Mouse (Mus musculus): ENCODE measurements around the gene Usp39.

Gene Usp39

DNA sequence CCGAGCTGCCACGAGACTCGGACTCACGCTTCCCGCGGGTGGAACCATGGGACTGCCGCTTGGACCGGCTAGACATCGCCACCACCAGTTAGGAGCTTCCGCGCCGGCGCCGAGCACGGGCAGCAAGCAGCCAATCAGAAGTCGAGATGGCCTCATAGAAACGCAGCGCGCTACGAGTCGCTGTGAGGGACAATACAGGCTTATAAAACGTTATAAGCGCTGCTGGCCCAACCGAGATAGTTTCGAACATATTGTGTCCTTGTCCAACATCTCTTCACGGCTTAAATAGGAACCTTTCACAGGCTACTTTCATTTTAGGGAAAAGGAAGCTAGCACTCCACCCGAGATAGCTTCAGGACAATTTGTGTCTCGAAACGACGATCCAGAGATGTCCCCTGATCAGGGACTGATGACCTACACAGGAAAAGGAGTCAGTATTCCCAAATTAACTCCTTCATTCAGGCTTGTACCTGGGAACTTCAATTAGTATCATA lies at the start of gene Usp39:
TSS of gene Usp39 (minus strand) at position 111 of the 494 bp plus-strand sequence.
- in situ Hi-C loops (cut with MboI, MseI), result loop anchor here (5.0 kb wide), 1 partner anchor 37 kb away; the partner anchor contains the start of gene Vamp5

DNA sequence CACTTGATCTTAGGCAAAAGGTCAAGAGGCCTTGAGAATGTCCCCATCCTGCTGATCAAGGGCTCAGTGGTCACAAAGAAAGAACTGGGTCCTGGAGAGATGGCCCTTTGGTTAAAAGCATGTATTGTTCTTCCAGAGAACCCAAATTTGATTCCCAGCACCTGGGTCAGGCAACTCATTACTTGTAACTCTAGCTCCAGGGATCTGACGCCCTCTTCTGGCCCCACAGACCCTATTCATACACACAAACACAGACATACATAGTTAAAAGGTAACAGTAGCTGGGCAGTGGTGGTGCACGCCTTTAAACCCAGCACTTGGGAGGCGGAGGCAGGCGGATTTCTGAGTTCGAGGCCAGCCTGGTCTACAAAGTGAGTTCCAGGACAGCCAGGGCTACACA lies 47.4 kb upstream of the Usp39 start:
- in situ Hi-C loops (cut with MboI, MseI), result no loop called here

DNA sequence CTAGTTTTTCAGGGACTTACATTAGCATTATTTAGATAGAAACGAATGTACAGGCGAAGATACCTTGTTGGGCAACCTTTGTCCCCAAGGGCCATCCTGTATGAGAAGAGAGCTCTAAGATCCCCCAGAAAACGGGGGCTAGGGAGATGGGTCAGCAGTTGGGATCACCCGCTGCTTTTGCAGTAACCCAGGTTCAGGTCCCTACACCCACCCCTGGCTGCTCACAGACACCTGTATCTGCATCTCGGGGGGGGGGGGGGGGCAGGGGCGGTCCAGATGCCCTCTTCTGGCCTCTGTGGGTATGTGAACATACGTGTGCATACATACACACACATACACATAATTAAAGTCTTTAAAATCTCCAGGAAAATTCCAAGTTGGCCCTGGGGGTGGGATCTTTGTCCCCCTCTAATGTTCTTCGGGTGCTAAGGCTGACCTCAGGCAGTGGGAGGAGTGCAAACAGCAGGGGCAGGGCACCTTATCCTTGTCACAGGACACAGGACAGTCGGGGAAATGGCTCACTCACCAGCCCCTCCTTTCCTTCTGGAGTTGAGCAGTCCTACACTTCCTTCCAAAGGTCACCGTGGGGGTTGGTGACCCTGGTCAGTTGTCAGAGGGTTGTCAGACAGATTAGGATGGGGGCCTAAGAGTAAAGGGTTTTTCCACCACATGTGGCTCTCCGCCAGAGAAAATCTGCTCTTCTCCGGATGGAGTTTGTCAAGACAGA lies 46.0 kb upstream of the Usp39 start:
- in situ Hi-C loops (cut with MboI, MseI), result no loop called here

DNA sequence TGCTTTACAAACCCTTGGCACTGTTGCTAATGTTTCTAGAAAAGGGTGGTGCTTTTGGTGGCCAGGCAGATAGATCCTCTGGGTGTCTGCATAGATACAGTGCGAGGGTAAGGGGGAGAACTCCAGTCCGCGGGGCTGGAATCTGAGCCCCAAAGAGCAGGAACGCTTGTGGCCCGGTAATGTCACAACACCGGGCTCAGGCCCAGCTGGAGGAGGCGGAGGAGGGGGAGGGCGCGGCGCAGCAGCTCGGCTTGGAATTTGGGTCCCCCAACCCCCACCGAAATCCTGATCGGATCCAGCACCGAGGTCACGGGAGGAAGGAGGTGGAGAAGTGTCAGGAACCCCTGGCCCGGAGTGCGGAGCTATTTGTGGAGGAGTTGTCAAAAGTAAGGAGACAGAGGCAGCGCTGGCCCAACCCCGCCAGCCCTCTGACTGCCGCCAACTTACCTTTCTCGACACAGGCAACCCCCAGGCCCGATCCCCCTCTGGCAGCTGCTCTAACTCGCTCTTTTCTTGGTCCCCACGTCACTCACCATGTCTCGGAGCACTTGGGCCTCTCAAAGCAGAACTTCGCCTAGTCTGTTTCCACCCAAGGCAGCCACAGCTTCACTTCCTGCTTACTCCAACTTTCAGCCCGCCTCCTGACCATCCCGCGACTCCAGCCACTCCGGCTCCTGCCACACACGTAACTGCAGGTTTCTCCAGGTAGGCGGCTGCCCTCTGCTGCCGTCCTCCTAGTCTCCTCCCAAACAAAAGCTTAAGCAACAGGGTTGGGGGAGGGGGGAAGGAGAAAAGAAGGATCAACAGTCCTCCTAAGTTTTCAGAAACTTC lies 45.2 kb upstream of the Usp39 start, which contains the start of gene Vamp8:
TSS of gene Vamp8 (minus strand) at position 763 of the 831 bp plus-strand sequence.
- in situ Hi-C loops (cut with MboI, MseI), result loop anchor here (10.0 kb wide), 1 partner anchor 585 kb away; no protein-coding TSS in a partner anchor

DNA sequence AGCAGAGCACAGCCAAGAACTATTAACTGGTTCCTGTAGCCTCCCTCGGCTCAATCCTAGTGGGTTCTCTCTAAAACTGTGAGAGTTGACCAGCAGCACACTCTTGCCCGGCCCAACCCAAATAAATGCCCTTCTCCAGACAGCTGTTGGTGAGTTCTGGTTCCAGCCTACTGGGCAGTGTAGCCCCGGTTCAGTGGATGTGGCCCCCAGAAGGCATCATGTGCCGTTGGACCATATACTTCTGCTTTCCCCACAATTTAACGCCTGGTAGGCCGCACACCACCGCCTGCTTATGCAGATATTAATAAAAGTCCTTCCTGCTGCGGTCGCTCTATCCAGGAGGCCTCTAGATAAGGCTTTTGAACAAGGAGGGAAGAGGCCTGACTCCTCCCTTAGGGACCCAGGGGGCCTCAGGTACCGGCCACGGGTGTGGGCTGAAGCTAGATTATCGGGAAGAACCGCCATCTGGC lies 44.5 kb upstream of the Usp39 start:
- in situ Hi-C loops (cut with MboI, MseI), result loop anchor here (10.0 kb wide), 1 partner anchor 585 kb away; no protein-coding TSS in a partner anchor

DNA sequence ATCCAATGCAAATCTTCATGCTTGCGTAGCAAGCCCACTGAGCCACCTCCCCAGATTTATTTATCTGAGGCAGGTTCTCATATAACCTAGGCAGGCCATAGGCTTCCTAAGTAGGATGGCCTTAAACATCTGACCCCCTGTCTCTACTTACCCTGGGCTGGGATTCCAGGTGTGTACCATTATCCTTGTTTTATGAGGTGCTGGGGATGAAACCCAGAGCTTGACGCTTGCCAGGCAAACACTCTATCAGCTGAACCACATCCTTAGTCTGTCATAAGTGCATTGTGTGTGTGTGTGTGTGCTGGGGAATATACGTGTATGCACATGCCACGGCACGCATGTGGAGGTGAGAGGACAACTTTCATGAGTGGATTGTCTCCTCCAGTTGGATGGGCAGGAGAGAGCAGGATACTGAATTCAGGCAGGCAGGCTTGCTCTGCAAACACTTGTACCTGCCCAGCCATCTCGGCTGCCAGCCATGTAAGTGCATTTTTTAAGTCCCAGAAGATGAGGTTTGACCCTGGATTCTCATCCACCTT lies 43.9 kb upstream of the Usp39 start:
- in situ Hi-C loops (cut with MboI, MseI), result loop anchor here (10.0 kb wide), 1 partner anchor 586 kb away; no protein-coding TSS in a partner anchor

DNA sequence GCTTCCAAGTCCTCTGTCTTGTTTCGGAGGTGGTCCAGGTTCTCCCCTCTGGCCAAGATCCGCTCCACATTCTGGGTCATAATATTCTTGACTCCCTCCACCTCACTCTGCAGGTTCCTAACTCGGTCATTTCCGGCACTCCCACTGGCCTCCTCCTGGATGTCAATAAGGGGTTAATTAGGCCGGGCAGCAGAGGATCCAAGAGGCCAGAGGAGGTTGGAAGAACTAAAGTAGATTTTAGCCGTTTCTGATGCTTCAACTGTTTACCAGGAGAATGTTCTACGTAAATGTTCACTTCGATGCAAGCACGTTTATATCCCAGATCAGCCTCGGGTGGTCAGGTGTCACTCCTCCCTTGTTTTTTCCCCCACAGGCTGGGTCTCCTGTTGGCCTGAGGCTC lies 43.3 kb upstream of the Usp39 start:
- in situ Hi-C loops (cut with MboI, MseI), result loop anchor here (10.0 kb wide), 1 partner anchor 587 kb away; no protein-coding TSS in a partner anchor

DNA sequence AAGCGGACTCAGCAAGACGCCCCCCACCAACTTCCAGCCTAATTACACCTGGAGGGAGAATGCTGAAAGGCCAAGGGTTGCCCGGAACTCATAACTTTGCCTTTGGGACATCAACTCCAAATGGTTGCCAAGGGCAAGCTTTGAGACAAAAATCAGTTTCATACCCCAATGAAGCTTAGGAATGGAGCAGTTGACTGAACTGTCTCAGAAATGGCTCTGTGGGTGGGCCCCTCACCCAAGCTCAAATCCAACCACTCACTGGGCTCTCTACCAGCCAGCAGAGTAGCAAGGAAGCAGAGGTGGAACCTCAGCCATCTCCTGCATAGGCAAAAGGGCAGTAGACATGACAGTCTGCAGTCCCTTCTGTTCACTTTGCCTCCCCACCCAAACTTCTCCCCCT lies 42.8 kb upstream of the Usp39 start:
- in situ Hi-C loops (cut with MboI, MseI), result loop anchor here (10.0 kb wide), 1 partner anchor 587 kb away; no protein-coding TSS in a partner anchor

DNA sequence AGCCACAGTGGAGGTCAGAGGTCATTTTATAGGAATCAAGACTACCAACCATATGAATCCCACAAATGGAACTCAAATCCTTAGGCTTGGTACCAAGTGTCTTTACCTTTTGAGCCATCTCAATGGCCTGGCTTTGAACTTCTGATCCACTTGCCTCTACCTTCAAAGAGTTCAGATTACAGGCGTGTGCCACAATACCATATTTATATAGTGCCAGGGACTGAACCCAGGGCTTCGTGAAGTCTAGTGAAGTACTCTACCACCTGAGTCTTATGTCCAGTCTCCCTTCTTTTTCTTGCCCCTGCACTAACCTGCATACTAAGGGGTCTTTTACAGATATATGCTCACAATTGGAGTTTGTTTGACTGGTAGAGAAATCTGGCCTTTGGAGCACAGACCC lies 41.6 kb upstream of the Usp39 start:
- in situ Hi-C loops (cut with MboI, MseI), result loop anchor here (10.0 kb wide), 1 partner anchor 588 kb away; no protein-coding TSS in a partner anchor

DNA sequence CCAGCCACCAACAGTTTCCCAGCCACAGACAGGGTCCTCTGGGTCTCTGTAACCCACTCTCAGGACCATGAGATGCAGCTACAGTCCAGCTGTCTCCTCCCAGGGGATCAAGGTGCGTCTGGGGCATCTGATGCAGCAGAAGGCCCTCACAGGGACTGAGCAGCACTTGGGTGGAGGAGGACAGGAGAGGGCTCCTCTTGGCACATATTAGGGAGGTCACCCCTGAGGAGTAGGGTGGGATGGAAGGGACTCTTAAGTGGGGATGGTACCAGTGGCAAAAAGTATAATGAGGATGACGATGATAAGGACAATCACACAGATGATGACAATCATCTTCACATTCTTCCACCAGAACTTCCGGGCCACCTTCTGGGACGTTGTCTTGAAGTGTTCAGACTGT lies 40.3 kb upstream of the Usp39 start:
- in situ Hi-C loops (cut with MboI, MseI), result loop anchor here (10.0 kb wide), 1 partner anchor 590 kb away; no protein-coding TSS in a partner anchor

DNA sequence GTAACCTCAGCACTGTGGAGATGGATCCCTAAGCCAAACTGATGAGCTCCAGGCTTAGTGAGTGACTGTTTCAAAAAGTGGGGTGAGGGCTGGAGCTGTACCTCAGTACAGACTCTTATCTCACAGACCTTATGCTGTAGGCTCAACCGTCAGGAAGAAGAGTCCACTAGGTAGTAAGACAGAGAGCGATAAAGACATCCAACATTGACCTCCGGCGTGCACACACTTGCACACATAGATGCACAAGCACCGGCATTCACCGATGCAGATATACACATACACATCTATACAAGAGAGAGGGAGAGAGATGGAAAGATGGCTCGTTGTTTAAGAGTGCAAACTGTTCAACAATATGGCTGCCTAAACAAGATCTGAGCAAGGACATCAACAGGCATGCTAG lies 39.0 kb upstream of the Usp39 start:
- in situ Hi-C loops (cut with MboI, MseI), result loop anchor here (5.0 to 10.0 kb wide), 2 partner anchors 37 to 591 kb away; partner anchors contain the start of genes 0610030E20Rik and Usp39

DNA sequence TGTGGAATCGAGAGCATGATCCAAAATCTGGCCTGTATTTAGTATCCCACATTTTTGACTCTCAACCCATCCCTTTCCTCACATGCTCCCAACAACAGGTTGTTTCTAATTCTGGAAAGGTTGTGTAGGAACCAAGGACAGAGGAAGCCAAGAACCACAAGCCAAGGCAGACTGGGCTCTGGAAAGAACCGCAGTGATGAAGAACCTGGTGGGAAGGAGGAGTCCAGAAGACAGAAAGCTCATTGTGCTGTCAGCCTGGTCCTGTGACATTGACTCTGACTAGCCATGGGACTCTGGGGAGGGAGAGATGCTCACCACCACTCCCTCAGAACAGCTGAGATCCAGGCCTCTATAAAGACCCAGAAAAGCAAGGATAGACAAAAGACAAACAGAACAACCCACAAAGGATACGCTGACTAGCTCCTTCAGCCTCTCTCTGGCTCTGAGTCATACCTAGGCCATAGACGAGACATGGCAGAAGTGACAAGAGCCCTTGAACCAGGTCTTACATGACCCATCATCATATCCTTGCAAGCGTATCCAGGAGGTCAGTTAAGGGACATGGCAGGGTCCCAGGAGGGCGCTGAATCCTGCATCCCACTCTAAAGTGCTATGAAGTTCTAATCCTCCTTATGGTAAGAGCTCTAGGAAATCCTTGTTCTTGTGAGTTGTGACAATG lies 38.3 kb upstream of the Usp39 start:
- in situ Hi-C loops (cut with MboI, MseI), result loop anchor here (5.0 to 10.0 kb wide), 2 partner anchors 36 to 592 kb away; partner anchors contain the start of genes 0610030E20Rik and Usp39

DNA sequence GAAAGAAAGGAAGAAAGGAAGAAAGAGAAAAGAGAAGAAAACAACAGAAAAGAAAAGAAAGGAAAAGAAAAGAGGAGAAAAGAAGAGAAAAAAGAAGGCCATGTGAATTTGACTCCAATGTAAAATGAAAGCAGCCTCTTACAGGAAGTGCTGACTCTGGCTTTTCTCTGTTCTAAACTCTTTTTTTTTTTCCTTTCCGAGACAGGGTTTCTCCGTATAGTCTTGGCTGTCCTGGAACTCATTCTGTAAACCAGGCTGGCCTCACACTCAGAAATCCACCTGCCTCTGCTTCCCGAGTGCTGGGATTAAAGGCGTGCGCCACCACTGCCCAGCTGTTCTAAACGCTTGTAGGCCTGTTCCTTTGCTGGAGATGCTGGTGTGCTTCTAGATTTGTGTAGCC lies 37.5 kb upstream of the Usp39 start:
- in situ Hi-C loops (cut with MboI, MseI), result loop anchor here (5.0 to 10.0 kb wide), 2 partner anchors 35 to 592 kb away; partner anchors contain the start of genes 0610030E20Rik and Usp39

DNA sequence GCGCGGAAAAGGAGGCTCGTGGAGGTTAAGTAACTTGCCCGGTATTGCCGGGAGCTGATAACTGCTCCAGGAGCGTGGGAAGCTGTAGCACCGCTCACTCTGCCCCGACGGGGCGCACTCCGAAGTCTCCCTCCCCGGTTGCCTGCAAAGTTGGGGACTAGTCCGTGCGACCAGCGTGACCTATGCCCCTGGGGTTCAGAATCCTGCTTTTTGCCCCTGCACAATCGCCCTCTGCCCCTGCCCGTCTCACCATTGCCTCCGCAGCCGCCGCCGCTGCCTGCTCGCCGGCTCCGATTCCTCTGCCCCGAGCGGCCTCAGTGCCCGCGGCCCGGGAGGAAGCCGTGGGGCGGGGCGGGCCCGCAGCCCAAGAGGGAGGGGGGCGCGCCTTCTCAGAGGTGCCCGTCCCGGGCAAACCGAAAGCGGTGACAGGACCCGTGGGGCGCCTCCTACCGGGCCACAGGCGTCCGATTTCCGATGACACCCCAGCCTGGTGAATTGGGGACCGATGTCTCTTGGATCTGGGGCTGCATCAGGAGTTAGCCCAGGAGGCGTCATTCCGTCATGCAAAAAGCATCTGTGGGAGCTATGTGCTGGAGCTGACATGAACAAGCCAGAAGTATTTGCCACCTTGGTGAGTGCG lies 35.3 kb upstream of the Usp39 start, which contains the start of gene Vamp5:
TSS of gene Vamp5 (minus strand) at position 338 of the 640 bp plus-strand sequence.
- in situ Hi-C loops (cut with MboI, MseI), result loop anchor here (5.0 to 10.0 kb wide), 2 partner anchors 33 to 595 kb away; partner anchors contain the start of genes 0610030E20Rik and Usp39

DNA sequence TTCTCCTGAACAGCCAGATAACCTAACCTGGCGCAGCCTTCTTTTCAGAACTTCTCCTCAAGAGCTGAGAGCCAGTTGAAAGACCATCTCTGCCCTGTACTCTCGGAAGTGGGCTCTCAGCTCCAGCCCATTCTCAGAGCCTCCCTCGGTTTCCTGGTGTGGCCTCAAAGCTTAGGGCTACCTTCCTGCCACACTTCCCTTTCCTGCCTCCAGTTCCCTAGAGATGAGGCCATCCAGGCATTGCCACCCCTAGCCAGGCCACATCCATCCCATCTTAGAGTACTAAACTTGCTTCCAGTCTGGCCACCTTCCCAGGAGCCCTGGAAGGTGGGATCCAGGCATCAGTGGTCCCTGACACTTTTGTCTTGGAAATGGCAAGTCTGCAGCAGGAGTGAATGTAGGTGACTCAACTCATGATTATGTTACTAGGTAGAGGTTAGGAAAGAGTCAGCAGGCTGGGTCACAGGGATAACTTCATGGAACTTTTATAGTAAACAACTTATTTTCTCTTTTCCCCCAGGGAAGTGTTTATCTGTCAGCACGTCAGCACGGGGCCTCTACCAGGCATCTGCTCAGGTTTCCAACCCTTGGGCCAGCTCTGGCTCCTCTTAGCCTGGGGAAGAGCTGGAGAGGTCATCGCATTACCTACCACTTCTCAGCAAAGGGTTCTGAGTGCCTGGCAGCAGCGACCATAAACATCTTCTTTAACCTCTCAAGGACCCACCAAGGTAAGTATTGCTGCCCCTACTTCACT lies 34.6 kb upstream of the Usp39 start:
- in situ Hi-C loops (cut with MboI, MseI), result loop anchor here (5.0 to 10.0 kb wide), 2 partner anchors 32 to 595 kb away; partner anchors contain the start of genes 0610030E20Rik and Usp39

DNA sequence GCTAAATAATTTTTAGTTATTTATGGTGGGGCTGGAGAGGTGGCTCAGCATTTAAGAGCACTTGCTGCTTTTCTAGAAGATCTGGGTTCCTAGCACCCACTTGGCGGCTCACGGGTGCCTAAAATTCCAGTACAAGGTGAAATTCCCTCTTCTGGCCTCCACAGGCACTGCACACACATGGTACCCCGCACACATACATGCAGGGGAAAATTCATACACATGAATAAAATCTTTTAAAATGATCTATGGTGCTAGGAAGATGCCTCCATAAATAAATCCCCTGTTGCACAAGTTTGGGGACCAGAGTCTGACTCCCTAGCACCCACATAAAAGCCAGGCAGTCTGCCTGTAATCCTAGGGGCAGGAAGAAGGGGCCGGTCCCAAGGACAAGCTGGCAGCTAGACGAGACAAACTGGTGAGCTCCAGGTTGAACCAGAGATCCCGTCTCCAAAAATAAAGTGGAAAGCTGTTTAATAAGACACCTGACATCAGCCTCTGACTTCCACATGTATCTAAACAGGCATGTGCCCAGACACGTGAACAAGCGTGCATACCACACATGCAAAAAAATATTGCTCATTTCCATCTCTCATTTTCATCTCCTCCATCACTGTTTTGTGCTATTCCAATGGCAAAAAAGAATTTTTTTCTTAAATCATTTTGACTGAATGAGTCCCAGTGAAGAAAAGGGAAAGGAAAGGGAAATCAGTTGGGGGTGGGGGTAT lies 33.7 kb upstream of the Usp39 start:
- in situ Hi-C loops (cut with MboI, MseI), result no loop called here

DNA sequence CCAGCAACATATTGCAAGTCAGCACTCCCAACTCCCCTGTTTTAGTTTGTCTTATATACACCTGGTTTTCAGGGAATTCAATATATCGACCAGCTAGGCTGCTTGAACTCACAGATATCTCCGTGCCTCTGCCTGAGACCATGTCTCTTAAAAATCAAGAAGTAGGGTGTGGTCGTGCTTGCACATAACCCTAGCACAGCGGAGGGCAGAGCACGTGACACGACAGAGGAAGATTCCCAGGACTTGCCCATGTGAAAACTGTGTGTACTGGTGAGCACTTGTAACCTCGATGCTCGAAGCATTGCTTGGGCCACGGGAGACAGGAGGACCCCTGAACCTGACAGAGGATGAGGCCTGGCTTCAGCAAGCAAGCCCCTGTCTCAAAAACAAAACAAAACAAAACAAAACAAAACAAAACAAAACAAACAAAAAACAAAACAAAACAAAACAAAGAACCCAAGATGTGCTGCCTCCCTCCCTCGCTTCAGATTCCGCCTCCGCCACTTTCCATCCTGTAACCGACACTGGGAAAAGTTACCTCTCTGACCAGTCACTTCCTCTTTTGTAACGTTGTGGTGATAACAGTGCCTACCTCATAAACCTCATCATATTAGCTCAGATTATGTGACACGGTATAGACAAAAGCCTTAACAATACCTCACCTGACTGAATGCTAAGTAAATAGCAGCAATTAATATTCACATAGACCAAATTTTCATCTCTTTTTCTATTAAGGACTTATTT lies 30.0 kb upstream of the Usp39 start:
- in situ Hi-C loops (cut with MboI, MseI), result no loop called here

DNA sequence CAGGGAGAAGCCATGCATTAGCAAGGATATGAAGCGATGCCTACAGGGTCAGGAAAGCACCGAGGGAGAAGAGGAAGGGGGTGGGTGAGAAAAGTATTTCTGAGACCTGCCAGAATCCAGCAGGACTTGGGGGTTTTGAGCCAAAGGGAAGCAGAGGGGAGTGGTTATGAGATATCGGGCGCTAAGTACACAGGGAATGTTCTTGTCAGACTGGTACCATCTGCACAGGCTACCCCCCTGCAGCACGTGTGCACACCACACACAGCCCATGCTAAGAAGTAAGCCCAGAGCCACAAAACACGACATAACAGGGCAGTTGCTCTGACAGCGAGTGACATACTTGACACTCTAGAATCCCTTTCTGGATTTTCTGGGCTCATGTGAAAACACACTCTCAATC lies 29.2 kb upstream of the Usp39 start:
- in situ Hi-C loops (cut with MboI, MseI), result no loop called here
